Mouse (Mus musculus) midbrain, embryonic 15.5 days (tissue): ENCODE data around the gene Nans. TPM values are rescaled to one million over a fixed set of nuclear protein-coding genes. Genes with fewer than 3 reads are reported as not detected.
A peak's percentile ranks its signal among the peaks of the same experiment; 100 is the strongest.

Experiments
- ATAC-seq: fragments of 200-750 bp; cut with Nextera tagmentation; replicated peaks from 2 replicates; pipeline ENCODE4 v1.8.0; 2017; ENCODE audit warnings: moderate TSS enrichment
- H3K27ac ChIP-seq: fragments of 300-500 bp; sonication (generic); 2 replicates; pipeline ENCODE4 v1.5.1; 2015; ENCODE audit warnings: mild to moderate bottlenecking, inconsistent platforms
- H3K27me3 ChIP-seq: fragments of 300-500 bp; sonication (generic); replicated peaks from 2 replicates; pipeline ENCODE4 v1.6.1; 2015; ENCODE audit warnings: inconsistent platforms
- H3K36me3 ChIP-seq: fragments of 300-500 bp; sonication (generic); replicated peaks from 2 replicates; pipeline ENCODE4 v1.6.1; 2015; ENCODE audit warnings: inconsistent platforms
- H3K4me1 ChIP-seq: fragments of 300-500 bp; sonication (generic); 2 replicates; pipeline ENCODE4 v1.6.1; 2015; ENCODE audit warnings: inconsistent platforms
- H3K4me2 ChIP-seq: fragments of 300-500 bp; sonication (generic); 2 replicates; pipeline ENCODE4 v1.6.1; 2015; ENCODE audit warnings: inconsistent platforms, mild to moderate bottlenecking, moderate library complexity
- H3K4me3 ChIP-seq: fragments of 300-500 bp; sonication (generic); 2 replicates; pipeline ENCODE4 v1.5.1; 2015; ENCODE audit warnings: mild to moderate bottlenecking, inconsistent platforms
- H3K9ac ChIP-seq: fragments of 300-500 bp; sonication (generic); 2 replicates; pipeline ENCODE4 v1.6.1; 2015; ENCODE audit warnings: mild to moderate bottlenecking, inconsistent platforms
- H3K9me3 ChIP-seq: fragments of 300-500 bp; sonication (generic); 2 replicates; pipeline ENCODE4 v1.6.1; 2016; ENCODE audit warnings: inconsistent platforms
- WGBS: fragments of 180-500 bp; shearing (Covaris S2); methylation state at CpG from one replicate; pipeline ENCODE4 v1.1.7; 2015; ENCODE audit warnings: mixed read lengths; 5-methylcytosine and 5-hydroxymethylcytosine counted together
- polyA plus RNA-seq: library from polyadenylated mRNA; unstranded; fragments of >200 nt; fragmentation: Nextera tagmentation; extraction: Ambion mirVana; gene quantifications from 2 replicates; pipeline ENCODE4 v1.2.1, GENCODE M21; 2015

The Nans gene
- polyA plus RNA-seq, 1 experiment from 2014 or later, result 76.2 TPM

- Histone ChIP-seq H3K27ac (no peak overlapping the region), H3K4me1 (peaks cover 11% of the 10 kb centered on the region), H3K27me3 (no peaks in the 10 kb centered on the region), H3K9ac (no peak overlapping the region), H3K4me2 (no peak overlapping the region), H3K4me3 (no peak overlapping the region), H3K36me3 (peaks cover 16% of the 10 kb centered on the region; the same call in 1 of the 2 replicates), H3K9me3 (no peaks in the 10 kb centered on the region)
- no peak for ATAC-seq
- 97% methylated on average over 6 of the region's 6 CpGs for WGBS
These were observed 4.0 kb downstream of the Nans start for GRCm38 (mm10) chr4:46493071-46493470.

- Histone ChIP-seq H3K9me3 (no peaks in the 10 kb centered on the region), H3K9ac (no peak overlapping the region), H3K27me3 (no peaks in the 10 kb centered on the region), H3K36me3 (peaks cover 23% of the 10 kb centered on the region; the same call in 1 of the 2 replicates), H3K27ac (no peak overlapping the region), H3K4me1 (peaks cover under 1% of the 10 kb centered on the region), H3K4me2 (no peak overlapping the region), H3K4me3 (no peak overlapping the region)
- ATAC-seq, result no peak
- WGBS, result 93% methylated on average over 12 of the region's 12 CpGs
These were observed 6.5 kb downstream of the Nans start for GRCm38 (mm10) chr4:46495543-46495942.

- H3K27ac ChIP-seq, result no peak overlapping the region
- peaks cover 28% of the 10 kb centered on the region; the same call in 1 of the 2 replicates for H3K36me3 ChIP-seq
- H3K4me3 ChIP-seq, result no peak overlapping the region
- no peak overlapping the region for H3K9ac ChIP-seq
- WGBS, result 40% methylated on average over 4 of the region's 4 CpGs
- no peak overlapping the region for H3K4me2 ChIP-seq
- H3K9me3 ChIP-seq, result no peaks in the 10 kb centered on the region
- H3K4me1 ChIP-seq, result no peaks in the 10 kb centered on the region
- no peaks in the 10 kb centered on the region for H3K27me3 ChIP-seq
- no peak for ATAC-seq
These were observed 8.3 kb downstream of the Nans start for GRCm38 (mm10) chr4:46497286-46497892.

DNA sequence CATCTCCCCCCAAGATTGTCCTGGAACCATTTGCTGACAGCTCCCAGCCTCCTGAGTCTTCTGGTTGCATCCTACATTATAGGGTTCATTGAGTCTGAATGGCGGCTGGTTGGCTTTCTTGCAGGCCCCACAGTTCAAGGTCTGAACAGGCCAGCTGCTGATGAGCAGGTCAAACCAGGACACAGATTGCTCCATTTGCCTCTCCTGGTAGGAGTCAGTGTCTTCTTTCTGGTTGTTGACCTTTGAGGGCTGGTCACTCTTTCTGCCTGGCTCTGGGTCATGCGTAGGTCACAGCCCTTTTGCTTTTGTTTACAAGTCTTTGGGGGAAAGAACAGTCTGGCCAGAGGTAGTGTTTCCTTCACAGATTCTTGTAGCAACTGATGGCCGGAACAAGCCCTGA is 9.5 kb downstream of the Nans start:
- H3K36me3 ChIP-seq, result peaks cover 22% of the 10 kb centered on the region; the same call in 1 of the 2 replicates
- no peak overlapping the region for H3K27ac ChIP-seq
- H3K27me3 ChIP-seq, result no peaks in the 10 kb centered on the region
- H3K9ac ChIP-seq, result no peak overlapping the region
- no peaks in the 10 kb centered on the region for H3K4me1 ChIP-seq
- ATAC-seq, result no peak
- H3K4me2 ChIP-seq, result no peak overlapping the region
- no peaks in the 10 kb centered on the region for H3K9me3 ChIP-seq
- H3K4me3 ChIP-seq, result no peak overlapping the region
- 74% methylated on average over 3 of the region's 3 CpGs for WGBS

GRCm38 (mm10) chr4:46498976-46499375 is 9.9 kb downstream of the Nans start:
- H3K4me2 ChIP-seq, result no peak overlapping the region
- H3K4me3 ChIP-seq, result no peak overlapping the region
- no peaks in the 10 kb centered on the region for H3K27me3 ChIP-seq
- H3K9ac ChIP-seq, result no peak overlapping the region
- H3K4me1 ChIP-seq, result no peaks in the 10 kb centered on the region
- ATAC-seq, result no peak
- H3K27ac ChIP-seq, result no peak overlapping the region
- H3K36me3 ChIP-seq, result peaks cover 17% of the 10 kb centered on the region; the same call in 1 of the 2 replicates
- no peaks in the 10 kb centered on the region for H3K9me3 ChIP-seq
- WGBS, result 11% methylated on average over 4 of the region's 4 CpGs

- Histone ChIP-seq H3K27me3 (0 out of 2 replicates have a peak, but pooled peaks cover 4% of the 10 kb centered on the region), H3K4me3 (no peak overlapping the region), H3K9ac (no peak overlapping the region), H3K4me2 (no peak overlapping the region), H3K9me3 (no peaks in the 10 kb centered on the region), H3K4me1 (peaks cover 11% of the 10 kb centered on the region), H3K27ac (no peak overlapping the region), H3K36me3 (peaks cover 12% of the 10 kb centered on the region; the same call in 1 of the 2 replicates)
- WGBS, result 73% methylated on average over 16 of the region's 16 CpGs
- no peak for ATAC-seq
These were observed 13.8 kb downstream of the Nans start for GRCm38 (mm10) chr4:46502606-46503502.

DNA sequence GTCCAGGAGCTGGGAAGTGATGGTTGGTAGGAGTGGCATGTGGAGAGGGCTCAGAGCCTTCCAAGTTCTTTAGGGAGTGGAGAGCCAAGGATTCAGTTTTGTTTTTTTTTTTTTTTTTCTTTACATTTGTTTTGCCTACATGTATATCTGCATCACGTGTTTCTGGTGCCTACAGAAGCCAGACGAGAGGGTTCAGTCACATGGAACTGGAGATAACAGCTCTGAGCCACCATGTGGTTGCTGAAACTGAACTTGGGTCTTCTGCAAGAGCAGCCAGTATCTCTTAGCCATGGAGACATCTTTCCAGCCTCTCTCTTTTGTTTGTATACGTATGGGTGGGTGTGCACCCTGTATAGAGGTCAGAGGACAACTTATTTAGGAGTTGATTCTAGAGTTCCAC is 14.8 kb downstream of the Nans start:
- no peak overlapping the region for H3K4me3 ChIP-seq
- no peak overlapping the region for H3K4me2 ChIP-seq
- H3K9ac ChIP-seq, result no peak overlapping the region
- peaks cover 11% of the 10 kb centered on the region for H3K4me1 ChIP-seq
- no peak overlapping the region for H3K27ac ChIP-seq
- peaks cover 12% of the 10 kb centered on the region; the same call in 1 of the 2 replicates for H3K36me3 ChIP-seq
- no peak for ATAC-seq
- no peaks in the 10 kb centered on the region for H3K9me3 ChIP-seq
- H3K27me3 ChIP-seq, result 0 out of 2 replicates have a peak, but pooled peaks cover 4% of the 10 kb centered on the region
- WGBS, result 93% methylated on average over 3 of the region's 3 CpGs

- Histone ChIP-seq H3K27me3 (0 out of 2 replicates have a peak, but pooled peaks cover 4% of the 10 kb centered on the region), H3K9ac (no peak overlapping the region), H3K36me3 (peaks cover 6% of the 10 kb centered on the region; the same call in 1 of the 2 replicates), H3K4me2 (no peak overlapping the region), H3K9me3 (no peaks in the 10 kb centered on the region), H3K27ac (no peak overlapping the region), H3K4me3 (no peak overlapping the region), H3K4me1 (peaks cover 11% of the 10 kb centered on the region)
- ATAC-seq, result no peak
- WGBS, result 66% methylated on average over 8 of the region's 8 CpGs
These were observed 16.5 kb downstream of the Nans start for GRCm38 (mm10) chr4:46505361-46506057.

- peak overlapping the region; percentile 84 for H3K4me3 ChIP-seq
- H3K27me3 ChIP-seq, result 0 out of 2 replicates have a peak, but pooled peaks cover 4% of the 10 kb centered on the region
- H3K4me2 ChIP-seq, result peak overlapping the region; percentile 85
- peak overlapping the region; percentile 81 for H3K27ac ChIP-seq
- WGBS, result under 1% methylated on average over 92 of the region's 94 CpGs
- ATAC-seq, result peak; percentile 97
- H3K9me3 ChIP-seq, result no peaks in the 10 kb centered on the region
- H3K9ac ChIP-seq, result peak overlapping the region; percentile 80
- no peaks in the 10 kb centered on the region; the same call in 1 of the 2 replicates for H3K36me3 ChIP-seq
- H3K4me1 ChIP-seq, result peaks cover 11% of the 10 kb centered on the region
These were observed 18.0 kb downstream of the Nans start for GRCm38 (mm10) chr4:46506801-46507610.

GRCm38 (mm10) chr4:46507736-46508460 is 18.9 kb downstream of the Nans start:
- H3K27me3 ChIP-seq, result 0 out of 2 replicates have a peak, but pooled peaks cover 4% of the 10 kb centered on the region
- 11% methylated on average over 16 of the region's 16 CpGs for WGBS
- peak overlapping the region; percentile 85 for H3K4me2 ChIP-seq
- H3K36me3 ChIP-seq, result no peaks in the 10 kb centered on the region
- peak overlapping the region; percentile 84 for H3K4me3 ChIP-seq
- H3K27ac ChIP-seq, result no peak overlapping the region
- no peaks in the 10 kb centered on the region for H3K9me3 ChIP-seq
- 0 out of 2 replicates have a peak, but pooled peaks have one; percentile 43 for ATAC-seq
- H3K9ac ChIP-seq, result no peak overlapping the region
- peaks cover 11% of the 10 kb centered on the region for H3K4me1 ChIP-seq

GRCm38 (mm10) chr4:46520491-46520890 is 31.4 kb downstream of the Nans start:
- Histone ChIP-seq H3K9me3 (no peaks in the 10 kb centered on the region), H3K4me3 (no peak overlapping the region), H3K9ac (no peak overlapping the region), H3K36me3 (no peaks in the 10 kb centered on the region), H3K27me3 (no peaks in the 10 kb centered on the region), H3K4me1 (no peaks in the 10 kb centered on the region), H3K4me2 (no peak overlapping the region), H3K27ac (no peak overlapping the region)
- no peak for ATAC-seq
- WGBS, result 93% methylated on average over 2 of the region's 2 CpGs
